In the genomic region with DNA sequence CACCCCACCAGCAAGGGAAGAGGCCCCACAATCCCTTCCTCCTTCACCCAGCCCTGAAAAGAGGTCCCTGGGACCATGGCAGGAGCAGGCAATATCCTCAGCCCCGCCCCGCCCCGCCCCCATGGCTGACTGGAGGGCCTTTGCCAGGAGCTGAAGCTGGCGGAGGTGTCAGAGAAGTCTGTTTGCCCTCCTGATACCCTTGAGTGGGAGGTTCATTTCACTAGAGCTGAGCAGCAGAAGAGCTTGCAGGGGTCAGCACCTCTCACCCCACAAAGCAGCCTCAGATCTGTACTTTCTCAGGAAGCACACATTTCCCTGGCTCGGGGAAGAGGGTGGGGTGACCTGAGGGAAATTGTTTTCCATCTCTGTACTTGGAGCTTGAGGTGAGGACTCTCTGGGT, we compare ENCODE assay signal across 9 mouse cellular contexts. TPM values are rescaled to one million over a fixed set of nuclear protein-coding genes. Genes with fewer than 3 reads are reported as not detected.
A peak's percentile ranks its signal among the peaks of the same experiment; 100 is the strongest.
DNase-seq lines count a peak whose midpoint lies in the region; ATAC-seq and TF ChIP-seq lines count a peak whose summit lies in the region.
"Had no signal": no experiment of that assay in that cellular context is flagged by ENCODE, and none has a peak within 500 bp of the region (broad histone marks: within the 10 kb centered on the region; RNA-seq: fewer than 3 reads in every experiment).

No protein-coding gene starts in this region.

- 35% methylated on average over 5 of the region's 5 CpGs for WGBS in kidney, embryonic 16.5 days

- 0 out of 2 replicates have a peak, but pooled peaks have one; percentile 1 for ATAC-seq in kidney, embryonic 16.5 days (ENCODE audit: low FRiP score, low TSS enrichment)
- no peak for ATAC-seq in activated CD4-positive, CD25-positive, alpha-beta regulatory T cell, adult 4 months
- ATAC-seq: Patski had no signal

- peaks cover 3% of the 10 kb centered on the region; the same call in 1 of the 2 replicates for H3K9me3 ChIP-seq in kidney, embryonic 16.5 days (ENCODE audit: low read length)

- peaks cover 42% of the 10 kb centered on the region for H3K4me1 ChIP-seq in kidney, embryonic 16.5 days (ENCODE audit: insufficient read depth, low read length)
- H3K4me1 ChIP-seq in cortical plate, adult 2 months (ENCODE audit: control insufficient read depth, insufficient read depth, low read length), result peaks cover 8% of the 10 kb centered on the region; the same call in 1 of the 2 replicates

- H3K4me3 ChIP-seq in kidney, embryonic 16.5 days (ENCODE audit: low read length), result no peak overlapping the region
- no peak overlapping the region for H3K4me3 ChIP-seq in cortical plate, adult 2 months (ENCODE audit: insufficient read depth, low read length)

- no peak for DNase-seq in kidney, adult 8-10 months
- DNase-seq in heart, adult 9 months (ENCODE audit: low spot score in 2 of 2), result peak; percentile 70 to 85
- peak; percentile 30 for DNase-seq in kidney, postnatal 10 days
- no peak for DNase-seq in cerebellum, postnatal 4 days (ENCODE audit: low spot score in 2 of 2)
- DNase-seq: cerebellum, postnatal 14 days had no signal

- no peak for TF ChIP-seq POLR2A in cortical plate, adult 2 months (IDR thresholded peaks at IDR 0.05; ENCODE audit: extremely low read depth, insufficient read depth, low read length)

- peaks cover 4% of the 10 kb centered on the region; the same call in 1 of the 2 replicates for H3K36me3 ChIP-seq in kidney, embryonic 16.5 days (ENCODE audit: insufficient read depth, low read length)

- no peak overlapping the region for H3K4me2 ChIP-seq in kidney, embryonic 16.5 days (replicated peaks; ENCODE audit: low read depth, low read length)

- TF ChIP-seq CTCF in cortical plate, adult 2 months (IDR thresholded peaks at IDR 0.05; ENCODE audit: extremely low read depth, insufficient read depth, low read length), result no peak

- peak overlapping the region; percentile 56; the same call in 1 of the 2 replicates for H3K27ac ChIP-seq in kidney, embryonic 16.5 days (ENCODE audit: low read length)
- H3K27ac ChIP-seq in cortical plate, adult 2 months (ENCODE audit: insufficient read depth, low read length), result peak overlapping the region; percentile 35; the same call in 1 of the 2 replicates

- no peaks in the 10 kb centered on the region for H3K27me3 ChIP-seq in kidney, embryonic 16.5 days (ENCODE audit: insufficient read depth, low read length)
- H3K27me3 ChIP-seq: Patski had no signal

- peak overlapping the region; percentile 33 for H3K9ac ChIP-seq in kidney, embryonic 16.5 days (replicated peaks; ENCODE audit: low read length)

RNA-seq across cellular contexts. Expression of a gene that starts 11.1 kb away (rescaled TPM):
- polyA plus RNA-seq in kidney, embryonic 16.5 days (2015; fragmentation: Nextera tagmentation; extraction: Ambion mirVana), result 18.6 and 23.0 TPM in 2 replicates
- polyA plus RNA-seq in cortical plate, adult 2 months (2012; rRNA removed), result 10.3 and 10.7 TPM in 2 replicates
- 1 to 10 TPM; 6.8 to 9.0 TPM for polyA plus RNA-seq in activated CD4-positive, CD25-positive, alpha-beta regulatory T cell, adult 4 months (2017; shearing (Covaris generic))

RNA-seq across cellular contexts. Expression of a gene that starts 19.5 kb away (rescaled TPM):
- 0.77 TPM in 1 of 2 replicates, not detected in the other for polyA plus RNA-seq in kidney, embryonic 16.5 days (2015; fragmentation: Nextera tagmentation; extraction: Ambion mirVana)
- 0.21 and 0.42 TPM in 2 replicates for polyA plus RNA-seq in cortical plate, adult 2 months (2012; rRNA removed)
- not detected for polyA plus RNA-seq in activated CD4-positive, CD25-positive, alpha-beta regulatory T cell, adult 4 months (2017; shearing (Covaris generic))

RNA-seq across cellular contexts. Expression of a gene that starts 23.6 kb away (rescaled TPM):
- 54.3 and 57.9 TPM in 2 replicates for polyA plus RNA-seq in kidney, embryonic 16.5 days (2015; fragmentation: Nextera tagmentation; extraction: Ambion mirVana)
- polyA plus RNA-seq in cortical plate, adult 2 months (2012; rRNA removed), result 34.4 and 35.4 TPM in 2 replicates
- 10 to 100 TPM; 17.9 to 22.1 TPM for polyA plus RNA-seq in activated CD4-positive, CD25-positive, alpha-beta regulatory T cell, adult 4 months (2017; shearing (Covaris generic))

RNA-seq across cellular contexts. Expression of a gene that starts 28.4 kb away (rescaled TPM):
- 51.9 and 58.9 TPM in 2 replicates for polyA plus RNA-seq in kidney, embryonic 16.5 days (2015; fragmentation: Nextera tagmentation; extraction: Ambion mirVana)
- polyA plus RNA-seq in cortical plate, adult 2 months (2012; rRNA removed), result 46.9 and 53.1 TPM in 2 replicates
- polyA plus RNA-seq in activated CD4-positive, CD25-positive, alpha-beta regulatory T cell, adult 4 months (2017; shearing (Covaris generic)), result 10 to 100 TPM; 51.8 to 71.5 TPM

RNA-seq across cellular contexts. Expression of a gene that starts 36.5 kb away (rescaled TPM):
- 40.0 and 40.1 TPM in 2 replicates for polyA plus RNA-seq in kidney, embryonic 16.5 days (2015; fragmentation: Nextera tagmentation; extraction: Ambion mirVana)
- 3.5 and 3.8 TPM in 2 replicates for polyA plus RNA-seq in cortical plate, adult 2 months (2012; rRNA removed)
- polyA plus RNA-seq in activated CD4-positive, CD25-positive, alpha-beta regulatory T cell, adult 4 months (2017; shearing (Covaris generic)), result 10 to 100 TPM; 12.3 to 13.4 TPM

Comparison
In these comparisons a context has a peak if more than half of its experiments do, and no peak if none do; other contexts are left out.
1. DNase-seq: peak in heart, adult 9 months (2 of 2) and kidney, postnatal 10 days (single experiment); none in kidney, adult 8-10 months (0 of 2) and cerebellum, postnatal 4 days (0 of 2).